Mouse (Mus musculus): Measurements from ENCODE around the gene Usp50. TPM values are rescaled to one million over a fixed set of nuclear protein-coding genes. Genes with fewer than 3 reads are reported as not detected.

Usp50 gene
- total RNA-seq, 2 experiments from 2014 or later = not detected

DNA sequence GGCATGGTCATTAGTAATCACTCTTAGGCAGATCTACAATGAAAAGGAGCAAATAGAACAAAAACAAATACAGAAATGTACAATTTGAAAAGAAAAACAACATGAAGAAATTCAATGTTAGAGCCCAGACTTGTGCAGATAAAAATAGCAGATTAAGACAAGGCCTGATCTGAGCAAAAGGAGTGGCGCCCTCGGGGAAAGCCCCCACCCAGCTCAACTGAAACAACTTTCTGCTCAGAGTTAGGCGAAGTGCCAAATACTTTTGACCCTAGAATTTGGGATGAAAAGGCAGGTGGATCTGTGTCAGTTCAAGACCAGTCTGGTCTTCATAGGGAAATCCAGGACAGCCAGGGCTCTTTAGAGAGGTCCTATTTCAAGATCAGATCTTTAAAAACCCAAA lies 117.3 kb downstream of the Usp50 start:
- no peak for DNase-seq

DNA sequence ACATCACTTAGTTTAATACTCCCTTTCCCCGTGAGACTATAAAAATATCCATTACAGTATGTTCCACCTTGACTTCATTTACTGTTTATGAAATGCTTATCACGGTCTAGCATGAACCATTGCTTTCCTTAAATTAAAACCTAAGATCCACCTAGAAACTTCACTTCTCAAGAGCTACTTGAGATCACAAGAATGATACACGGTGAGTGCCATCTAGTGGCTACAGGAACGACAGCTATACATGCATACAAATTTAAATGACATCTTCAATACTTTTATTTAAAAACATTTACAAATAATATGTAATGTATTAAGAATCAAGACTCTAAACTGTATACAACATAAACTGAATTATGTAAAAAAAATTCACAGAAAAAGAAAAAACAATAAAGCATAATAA lies 119.8 kb downstream of the Usp50 start:
- no peak for DNase-seq

Other genes with a start within 250 kb of the Usp50 start
- under 1 TPM in 1 of 2 experiments, not detected in 1; 0.56 TPM for gene Slc27a2, start 231.1 kb downstream of the Usp50 start, total RNA-seq (2021)
- gene Hdc, start 164.2 kb downstream of the Usp50 start, total RNA-seq (2021) = 1 to 10 TPM in 1 of 2 experiments, under 1 TPM in 1; 0.85 to 1.5 TPM
- gene Gabpb1, start 107.1 kb downstream of the Usp50 start, total RNA-seq (2021) = 10 to 100 TPM; 12.7 to 16.6 TPM
- 10 to 100 TPM; 19.8 to 24.8 TPM for gene Usp8, start 76.1 kb downstream of the Usp50 start, total RNA-seq (2021)
- gene Trpm7, start 92.8 kb upstream of the Usp50 start, total RNA-seq (2021) = 10 to 100 TPM; 27.2 to 37.3 TPM
- 10 to 100 TPM; 52.7 to 55.7 TPM for gene Sppl2a, start 149.8 kb upstream of the Usp50 start, total RNA-seq (2021)
- 10 to 100 TPM in 1 of 2 experiments, 1 to 10 TPM in 1; 9.8 to 11.8 TPM for gene Ap4e1, start 225.2 kb upstream of the Usp50 start, total RNA-seq (2021)

Data from gastrocnemius, postnatal 10 days (tissue).